Mouse (Mus musculus): ENCODE measurements around the gene Grid1. TPM values are rescaled to one million over a fixed set of nuclear protein-coding genes. Genes with fewer than 3 reads are reported as not detected.

Grid1 gene
- polyA plus RNA-seq, 1 experiment from 2014 or later: 1.1 TPM

- no peaks in the 10 kb centered on the region for H3K4me1 ChIP-seq (ENCODE audit: control insufficient read depth, insufficient read depth, low read length)
- no peak overlapping the region for H3K4me3 ChIP-seq (ENCODE audit: low read depth, low read length)
- no peak overlapping the region for H3K9ac ChIP-seq (ENCODE audit: low read length)
- WGBS: 23% methylated on average over 4 of the region's 4 CpGs
- no peak overlapping the region for H3K4me2 ChIP-seq (ENCODE audit: low read length)
- no peak overlapping the region for H3K27ac ChIP-seq (ENCODE audit: low read depth, low read length)
- DNase-seq (ENCODE audit: low spot score) (no peak), ATAC-seq (no peak)
- no peaks in the 10 kb centered on the region for H3K36me3 ChIP-seq (ENCODE audit: control insufficient read depth, insufficient read depth, low read length)
- no peaks in the 10 kb centered on the region for H3K27me3 ChIP-seq (replicated peaks; ENCODE audit: control insufficient read depth, insufficient read depth, low read length)
- H3K9me3 ChIP-seq (replicated peaks; ENCODE audit: control insufficient read depth, low read length): no peaks in the 10 kb centered on the region
Observed at GRCm38 (mm10) chr14:35541254-35541991, 721.5 kb downstream of the Grid1 start.

GRCm38 (mm10) chr14:35541992-35542380 lies 722.1 kb downstream of the Grid1 start:
- H3K36me3 ChIP-seq (ENCODE audit: control insufficient read depth, insufficient read depth, low read length): no peaks in the 10 kb centered on the region
- no peaks in the 10 kb centered on the region for H3K27me3 ChIP-seq (replicated peaks; ENCODE audit: control insufficient read depth, insufficient read depth, low read length)
- H3K27ac ChIP-seq (ENCODE audit: low read depth, low read length): no peak overlapping the region
- DNase-seq (ENCODE audit: low spot score): no peak
- H3K4me1 ChIP-seq (ENCODE audit: control insufficient read depth, insufficient read depth, low read length): no peaks in the 10 kb centered on the region
- no peak overlapping the region for H3K4me2 ChIP-seq (ENCODE audit: low read length)
- no peak overlapping the region for H3K4me3 ChIP-seq (ENCODE audit: low read depth, low read length)
- WGBS: 68% methylated on average over 1 of the region's 1 CpGs
- no peaks in the 10 kb centered on the region for H3K9me3 ChIP-seq (replicated peaks; ENCODE audit: control insufficient read depth, low read length)
- ATAC-seq: no peak
- H3K9ac ChIP-seq (ENCODE audit: low read length): no peak overlapping the region

- Histone ChIP-seq H3K27ac (ENCODE audit: low read depth, low read length) (no peak overlapping the region), H3K9me3 (replicated peaks; ENCODE audit: control insufficient read depth, low read length) (no peaks in the 10 kb centered on the region), H3K4me2 (ENCODE audit: low read length) (no peak overlapping the region), H3K9ac (ENCODE audit: low read length) (no peak overlapping the region), H3K4me1 (ENCODE audit: control insufficient read depth, insufficient read depth, low read length) (no peaks in the 10 kb centered on the region), H3K36me3 (ENCODE audit: control insufficient read depth, insufficient read depth, low read length) (no peaks in the 10 kb centered on the region), H3K27me3 (replicated peaks; ENCODE audit: control insufficient read depth, insufficient read depth, low read length) (no peaks in the 10 kb centered on the region), H3K4me3 (ENCODE audit: low read depth, low read length) (no peak overlapping the region)
- 87% methylated on average over 3 of the region's 3 CpGs for WGBS
- ATAC-seq (no peak), DNase-seq (ENCODE audit: low spot score) (no peak)
Observed at GRCm38 (mm10) chr14:35554288-35554687, 734.4 kb downstream of the Grid1 start.

DNA sequence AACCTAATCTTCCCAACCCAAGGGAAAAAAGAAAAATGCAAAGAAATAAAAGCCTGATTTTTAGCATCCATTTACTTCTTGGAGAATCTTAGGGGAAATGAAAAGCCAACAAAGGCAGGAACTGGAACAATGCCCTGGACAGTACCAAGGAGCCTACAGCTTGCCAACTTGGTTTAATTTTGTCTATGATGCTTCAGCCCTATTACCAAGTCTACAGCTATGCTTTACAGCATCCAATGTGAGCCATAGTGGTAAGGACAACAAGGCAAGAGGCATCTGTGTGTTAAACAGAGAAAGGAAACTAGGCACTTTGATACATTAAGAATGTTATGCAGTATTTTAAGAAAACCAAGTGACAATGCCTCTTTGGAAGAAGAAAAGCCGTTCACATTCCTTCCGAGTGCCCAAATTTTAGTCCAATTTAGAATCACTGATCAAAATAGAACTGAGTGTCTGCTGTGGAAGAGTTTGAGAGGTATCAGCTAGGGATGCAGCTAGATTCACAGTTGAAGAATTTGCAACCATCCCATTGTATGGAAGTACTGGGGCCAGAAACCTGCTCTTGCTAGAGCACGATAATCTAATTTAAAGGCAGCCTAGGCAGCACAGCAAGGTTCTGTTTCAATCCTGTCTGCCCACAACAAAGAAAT lies 741.5 kb downstream of the Grid1 start:
- WGBS: 91% methylated on average over 3 of the region's 3 CpGs
- DNase-seq (ENCODE audit: low spot score) (no peak), ATAC-seq (no peak)
- Histone ChIP-seq H3K4me2 (ENCODE audit: low read length) (no peak overlapping the region), H3K4me1 (ENCODE audit: control insufficient read depth, insufficient read depth, low read length) (no peaks in the 10 kb centered on the region), H3K4me3 (ENCODE audit: low read depth, low read length) (no peak overlapping the region), H3K36me3 (ENCODE audit: control insufficient read depth, insufficient read depth, low read length) (no peaks in the 10 kb centered on the region), H3K27ac (ENCODE audit: low read depth, low read length) (no peak overlapping the region), H3K27me3 (replicated peaks; ENCODE audit: control insufficient read depth, insufficient read depth, low read length) (no peaks in the 10 kb centered on the region), H3K9me3 (replicated peaks; ENCODE audit: control insufficient read depth, low read length) (no peaks in the 10 kb centered on the region), H3K9ac (ENCODE audit: low read length) (no peak overlapping the region)

DNA sequence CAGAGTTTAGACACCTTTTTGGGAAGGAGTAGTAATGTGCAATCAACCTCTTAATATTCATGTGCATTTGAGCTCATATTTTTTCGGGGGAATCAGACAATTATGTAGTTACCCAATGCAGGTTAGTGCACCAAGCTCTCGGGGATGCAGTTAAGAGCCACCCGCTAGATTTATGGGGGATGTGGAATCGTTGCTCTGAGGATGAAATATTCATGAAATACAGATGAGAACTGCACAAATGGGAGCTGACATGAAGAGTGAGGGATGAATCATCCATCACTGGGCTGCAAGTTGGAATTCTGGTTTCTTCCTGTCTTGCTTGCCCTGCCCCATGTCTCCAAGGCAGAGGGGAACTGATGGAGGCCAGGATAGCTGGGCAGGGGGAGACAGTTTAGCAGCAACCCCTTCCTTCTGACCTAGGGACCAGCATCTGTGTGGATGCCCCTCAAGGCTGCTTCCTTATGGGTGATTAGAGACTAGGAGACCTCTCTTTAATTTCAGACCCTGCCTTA lies 753.1 kb downstream of the Grid1 start:
- 94% methylated on average over 4 of the region's 4 CpGs for WGBS
- no peak for DNase-seq (ENCODE audit: low spot score)
- peaks cover 4% of the 10 kb centered on the region; the same call in 1 of the 2 replicates for H3K4me1 ChIP-seq (ENCODE audit: control insufficient read depth, insufficient read depth, low read length)

GRCm38 (mm10) chr14:35574489-35574888 lies 754.6 kb downstream of the Grid1 start:
- no peak overlapping the region for H3K4me2 ChIP-seq (ENCODE audit: low read length)
- H3K27ac ChIP-seq (ENCODE audit: low read depth, low read length): no peak overlapping the region
- peaks cover 4% of the 10 kb centered on the region; the same call in 1 of the 2 replicates for H3K4me1 ChIP-seq (ENCODE audit: control insufficient read depth, insufficient read depth, low read length)
- no peak overlapping the region for H3K9ac ChIP-seq (ENCODE audit: low read length)
- ATAC-seq (no peak), DNase-seq (ENCODE audit: low spot score) (no peak)
- H3K9me3 ChIP-seq (replicated peaks; ENCODE audit: control insufficient read depth, low read length): no peaks in the 10 kb centered on the region
- no peaks in the 10 kb centered on the region for H3K27me3 ChIP-seq (replicated peaks; ENCODE audit: control insufficient read depth, insufficient read depth, low read length)
- no peaks in the 10 kb centered on the region for H3K36me3 ChIP-seq (ENCODE audit: control insufficient read depth, insufficient read depth, low read length)
- WGBS: 64% methylated on average over 2 of the region's 2 CpGs
- H3K4me3 ChIP-seq (ENCODE audit: low read depth, low read length): no peak overlapping the region

More for the DNA sequence above, 753.1 kb downstream of the Grid1 start:
- Histone ChIP-seq H3K9me3 (replicated peaks; ENCODE audit: control insufficient read depth, low read length) (no peaks in the 10 kb centered on the region), H3K4me3 (ENCODE audit: low read depth, low read length) (no peak overlapping the region), H3K27me3 (replicated peaks; ENCODE audit: control insufficient read depth, insufficient read depth, low read length) (no peaks in the 10 kb centered on the region), H3K9ac (ENCODE audit: low read length) (no peak overlapping the region), H3K36me3 (ENCODE audit: control insufficient read depth, insufficient read depth, low read length) (no peaks in the 10 kb centered on the region), H3K4me2 (ENCODE audit: low read length) (no peak overlapping the region), H3K27ac (ENCODE audit: low read depth, low read length) (no peak overlapping the region)
- ATAC-seq: no peak

DNA sequence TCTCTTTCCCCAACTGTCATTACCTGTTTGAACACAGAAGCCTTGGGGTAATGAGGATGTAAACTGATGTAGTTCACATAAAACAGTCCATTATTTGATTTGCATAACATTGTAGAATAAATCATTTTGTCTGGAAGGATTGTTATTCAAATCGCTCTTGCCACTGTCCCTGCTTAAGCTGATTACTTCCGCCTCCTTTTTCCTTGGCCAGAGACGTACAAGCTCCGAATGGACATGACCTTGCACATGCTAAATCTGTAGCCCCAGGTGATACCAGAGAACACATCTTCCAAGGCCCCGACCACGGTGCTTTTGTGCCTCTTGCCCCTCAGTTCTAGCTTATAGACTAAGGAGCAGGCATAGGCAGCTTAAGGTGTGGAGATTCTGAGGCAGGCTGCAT lies 755.4 kb downstream of the Grid1 start:
- no peak for ATAC-seq
- no peak overlapping the region for H3K27ac ChIP-seq (ENCODE audit: low read depth, low read length)
- 38% methylated on average over 6 of the region's 6 CpGs for WGBS

DNA sequence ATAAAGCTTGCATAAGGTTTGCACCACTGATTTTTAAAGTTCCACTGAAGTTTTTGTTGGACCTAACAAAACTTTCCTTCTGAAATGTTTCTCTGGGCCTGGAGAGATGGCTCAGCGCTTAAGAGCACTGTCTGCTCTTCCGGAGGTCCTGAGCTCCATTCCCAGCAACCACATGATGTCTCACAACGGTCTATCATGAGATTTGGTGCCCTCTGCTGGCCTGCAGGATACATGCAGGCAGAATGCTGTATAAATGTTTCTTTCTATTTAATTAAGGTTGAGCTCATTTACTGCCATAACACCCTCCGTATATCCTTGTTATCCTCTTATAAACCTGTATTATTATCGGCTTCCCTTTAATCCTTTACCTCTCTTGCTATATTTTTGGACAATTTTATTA lies 805.8 kb downstream of the Grid1 start:
- 93% methylated on average over 5 of the region's 5 CpGs for WGBS
- H3K27me3 ChIP-seq (replicated peaks; ENCODE audit: control insufficient read depth, insufficient read depth, low read length): no peaks in the 10 kb centered on the region
- no peaks in the 10 kb centered on the region for H3K4me1 ChIP-seq (ENCODE audit: control insufficient read depth, insufficient read depth, low read length)
- ATAC-seq: no peak
- H3K27ac ChIP-seq (ENCODE audit: low read depth, low read length): no peak overlapping the region
- no peak for DNase-seq (ENCODE audit: low spot score)
- peaks cover 2% of the 10 kb centered on the region; the same call in 1 of the 2 replicates for H3K9me3 ChIP-seq (replicated peaks; ENCODE audit: control insufficient read depth, low read length)
- no peak overlapping the region for H3K4me2 ChIP-seq (ENCODE audit: low read length)
- H3K4me3 ChIP-seq (ENCODE audit: low read depth, low read length): no peak overlapping the region
- H3K36me3 ChIP-seq (ENCODE audit: control insufficient read depth, insufficient read depth, low read length): no peaks in the 10 kb centered on the region
- no peak overlapping the region for H3K9ac ChIP-seq (ENCODE audit: low read length)

More for the DNA sequence above, 755.4 kb downstream of the Grid1 start:
- Histone ChIP-seq H3K4me2 (ENCODE audit: low read length) (no peak overlapping the region), H3K9ac (ENCODE audit: low read length) (no peak overlapping the region), H3K27me3 (replicated peaks; ENCODE audit: control insufficient read depth, insufficient read depth, low read length) (no peaks in the 10 kb centered on the region), H3K9me3 (replicated peaks; ENCODE audit: control insufficient read depth, low read length) (no peaks in the 10 kb centered on the region), H3K4me1 (ENCODE audit: control insufficient read depth, insufficient read depth, low read length) (peaks cover 4% of the 10 kb centered on the region; the same call in 1 of the 2 replicates), H3K4me3 (ENCODE audit: low read depth, low read length) (no peak overlapping the region), H3K36me3 (ENCODE audit: control insufficient read depth, insufficient read depth, low read length) (no peaks in the 10 kb centered on the region)
- DNase-seq (ENCODE audit: low spot score): no peak

Measured in forebrain, embryonic 14.5 days (tissue).